Mouse (Mus musculus): ENCODE measurements around the gene Zfp84. TPM values are rescaled to one million over a fixed set of nuclear protein-coding genes. Genes with fewer than 3 reads are reported as not detected.
A peak's percentile ranks its signal among the peaks of the same experiment; 100 is the strongest.

The Zfp84 gene
- total and polyA plus RNA-seq, 3 experiments, result 4.7 to 8.1 TPM; not detected in 1

- Histone ChIP-seq H3K79me2 (ENCODE audit: control insufficient read depth, insufficient read depth, low read length, poor library complexity) (no peaks in the 10 kb centered on the region; the same call in 1 of the 2 replicates), H3K9ac (ENCODE audit: control insufficient read depth, low read depth, low read length, poor library complexity, severe bottlenecking) (peak overlapping the region; percentile 79), H3K9me3 (replicated peaks; ENCODE audit: insufficient read depth, low read length) (no peaks in the 10 kb centered on the region), H3K27ac (ENCODE audit: control insufficient read depth, low read depth, low read length) (no peak overlapping the region), H3K36me3 (ENCODE audit: control insufficient read depth in 1 of 2, insufficient read depth in 2 of 2, low read length in 2 of 2) (peaks cover 0 to 1% of the 10 kb centered on the region in 2 experiments; a peak in 1 of 4 replicates), H3K4me3 (ENCODE audit: control insufficient read depth in 1 of 2, insufficient read depth in 1 of 2, low read depth in 2 of 2, low read length in 2 of 2) (peak overlapping the region; percentile 80 to 93), H3K27me3 (ENCODE audit: control insufficient read depth in 1 of 2, insufficient read depth in 2 of 2, low read length in 2 of 2) (no peaks in the 10 kb centered on the region), H3K4me1 (ENCODE audit: control insufficient read depth in 1 of 2, insufficient read depth in 2 of 2, low read length in 2 of 2) (no peaks in the 10 kb centered on the region; a peak in 1 of 4 replicates)
- DNase-seq (ENCODE audit: low read depth, low spot score), result peak; percentile 54
- TF ChIP-seq USF1 (IDR thresholded peaks at IDR 0.05; ENCODE audit: low read depth, low read length) (peak; percentile 24; the same call in 1 of the 2 replicates), UBTF (IDR thresholded peaks at IDR 0.05; ENCODE audit: borderline replicate concordance, insufficient read depth, low read depth, low read length) (no peak), MXI1 (IDR thresholded peaks at IDR 0.05; ENCODE audit: low read depth, low read length) (peak; percentile 56), NRF1 (IDR thresholded peaks at IDR 0.05; ENCODE audit: insufficient read depth, low read depth, low read length, poor library complexity, severe bottlenecking) (no peak), ZNF384 (IDR thresholded peaks at IDR 0.05; ENCODE audit: low read depth, low read length) (peak; percentile 80), SIN3A (IDR thresholded peaks at IDR 0.05; ENCODE audit: low read length) (peak; percentile 17; the same call in 1 of the 2 replicates), SMC3 (IDR thresholded peaks at IDR 0.05; ENCODE audit: low read depth, low read length) (no peak), MAX (IDR thresholded peaks at IDR 0.05; ENCODE audit: low read length) (peak; percentile 50; the same call in 1 of the 2 replicates), TBP (IDR thresholded peaks at IDR 0.05; ENCODE audit: low read depth, low read length) (peak; percentile 54; the same call in 1 of the 2 replicates)
Measured at GRCm38 (mm10) chr7:29785023-29785422, 16.7 kb downstream of the Zfp84 start.

- TF ChIP-seq SMC3 (IDR thresholded peaks at IDR 0.05; ENCODE audit: low read depth, low read length) (no peak), ZC3H11A (IDR thresholded peaks at IDR 0.05; ENCODE audit: low read depth, low read length) (no peak), MXI1 (IDR thresholded peaks at IDR 0.05; ENCODE audit: low read depth, low read length) (no peak), TCF12 (IDR thresholded peaks at IDR 0.05; ENCODE audit: low read depth, low read length) (no peak), MAFK (IDR thresholded peaks at IDR 0.05; ENCODE audit: borderline replicate concordance, low read depth, low read length) (no peak), GATA1 (IDR thresholded peaks at IDR 0.05; ENCODE audit: low read depth, low read length) (no peak), UBTF (IDR thresholded peaks at IDR 0.05; ENCODE audit: borderline replicate concordance, insufficient read depth, low read depth, low read length) (no peak), TBP (IDR thresholded peaks at IDR 0.05; ENCODE audit: low read depth, low read length) (no peak), SIN3A (IDR thresholded peaks at IDR 0.05; ENCODE audit: low read length) (no peak), NRF1 (IDR thresholded peaks at IDR 0.05; ENCODE audit: insufficient read depth, low read depth, low read length, poor library complexity, severe bottlenecking) (no peak), MAZ (IDR thresholded peaks at IDR 0.05; ENCODE audit: low read depth, low read length) (no peak), ZNF384 (IDR thresholded peaks at IDR 0.05; ENCODE audit: low read depth, low read length) (no peak), E2F4 (IDR thresholded peaks at IDR 0.05; ENCODE audit: borderline replicate concordance, low read depth, low read length) (no peak), BHLHE40 (IDR thresholded peaks at IDR 0.05; ENCODE audit: borderline replicate concordance, low read depth, low read length) (no peak), USF2 (IDR thresholded peaks at IDR 0.05; ENCODE audit: borderline replicate concordance in 1 of 2, insufficient read depth in 1 of 2, low read depth in 1 of 2, low read length in 2 of 2) (no peak), EP300 (IDR thresholded peaks at IDR 0.05; ENCODE audit: low read depth in 1 of 2, low read length in 2 of 2) (no peak), RCOR1 (IDR thresholded peaks at IDR 0.05; ENCODE audit: low read depth, low read length) (no peak), JUND (IDR thresholded peaks at IDR 0.05; ENCODE audit: low read depth, low read length) (no peak), POLR2AphosphoS5 (IDR thresholded peaks at IDR 0.05; ENCODE audit: borderline replicate concordance, low read depth, low read length) (no peak)
- H3K27ac ChIP-seq (ENCODE audit: control insufficient read depth, low read depth, low read length), result no peak overlapping the region
- no peaks in the 10 kb centered on the region for H3K9me3 ChIP-seq (replicated peaks; ENCODE audit: insufficient read depth, low read length)
- DNase-seq (ENCODE audit: low read depth, low spot score), result no peak
- H3K79me2 ChIP-seq (ENCODE audit: control insufficient read depth, insufficient read depth, low read length, poor library complexity), result no peaks in the 10 kb centered on the region; the same call in 1 of the 2 replicates
- no peak overlapping the region for H3K4me3 ChIP-seq (ENCODE audit: control insufficient read depth in 1 of 2, insufficient read depth in 1 of 2, low read depth in 2 of 2, low read length in 2 of 2)
- H3K27me3 ChIP-seq (ENCODE audit: control insufficient read depth in 1 of 2, insufficient read depth in 2 of 2, low read length in 2 of 2), result no peaks in the 10 kb centered on the region
- no peaks in the 10 kb centered on the region; a peak in 1 of 4 replicates for H3K4me1 ChIP-seq (ENCODE audit: control insufficient read depth in 1 of 2, insufficient read depth in 2 of 2, low read length in 2 of 2)
- H3K36me3 ChIP-seq (ENCODE audit: control insufficient read depth in 1 of 2, insufficient read depth in 2 of 2, low read length in 2 of 2), result peaks cover 0 to 1% of the 10 kb centered on the region in 2 experiments; a peak in 1 of 4 replicates
- H3K9ac ChIP-seq (ENCODE audit: control insufficient read depth, low read depth, low read length, poor library complexity, severe bottlenecking), result no peak overlapping the region
Measured at GRCm38 (mm10) chr7:29785888-29786287, 17.5 kb downstream of the Zfp84 start.

Measured in MEL (cell line).